Mouse (Mus musculus) thymus, postnatal 14 days (tissue): ENCODE results near the gene Unc80.

ENCODE experiments used
- DNase-seq: peaks from one replicate; pipeline ENCODE4 v3.0.0; 2021

The Unc80 gene

DNA sequence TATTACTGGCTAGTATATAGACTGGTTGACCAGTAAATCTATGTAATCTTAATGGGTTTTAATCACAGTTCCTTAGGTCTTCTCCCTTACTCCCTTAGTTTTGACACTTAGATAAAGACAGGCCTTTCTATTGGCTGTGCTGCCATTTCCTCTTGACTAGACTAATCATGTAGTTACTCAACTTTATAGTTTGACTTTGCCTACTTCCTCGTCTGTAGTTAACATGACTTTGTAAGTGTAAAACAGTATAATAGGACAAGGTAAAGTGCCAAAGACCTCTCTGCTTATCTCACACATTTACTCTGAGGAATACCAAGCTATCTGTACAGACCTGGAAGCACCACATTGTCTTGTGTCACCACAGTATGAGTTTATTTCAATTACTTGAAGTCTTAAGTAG lies 262.4 kb downstream of the Unc80 start:
- no peak for DNase-seq
